Mouse (Mus musculus): ENCODE measurements around the gene Gm11492. TPM values are rescaled to one million over a fixed set of nuclear protein-coding genes. Genes with fewer than 3 reads are reported as not detected.

Gm11492 gene
- polyA plus RNA-seq, 1 experiment = not detected

GRCm38 (mm10) chr11:87578249-87578962, 12.0 kb downstream of the Gm11492 start:
- Histone ChIP-seq H3K4me1 (peaks cover 23% of the 10 kb centered on the region), H3K27me3 (replicated peaks) (peaks cover 97% of the 10 kb centered on the region), H3K4me3 (replicated peaks) (peak overlapping the region; percentile 88), H3K9me3 (no peaks in the 10 kb centered on the region), H3K36me3 (replicated peaks; ENCODE audit: low read length) (no peaks in the 10 kb centered on the region)
- TF ChIP-seq FLI1 (IDR thresholded peaks at IDR 0.05; ENCODE audit: low read length) (no peak), GATA1 (IDR thresholded peaks at IDR 0.05; ENCODE audit: borderline replicate concordance, low read length) (no peak)

- H3K27me3 ChIP-seq (replicated peaks) = peaks cover 97% of the 10 kb centered on the region
- peak overlapping the region; percentile 88 for H3K4me3 ChIP-seq (replicated peaks)
- H3K9me3 ChIP-seq = no peaks in the 10 kb centered on the region
- H3K4me1 ChIP-seq = peaks cover 29% of the 10 kb centered on the region
- no peak for TF ChIP-seq GATA1 (IDR thresholded peaks at IDR 0.05; ENCODE audit: borderline replicate concordance, low read length)
- no peak for TF ChIP-seq FLI1 (IDR thresholded peaks at IDR 0.05; ENCODE audit: low read length)
- H3K36me3 ChIP-seq (replicated peaks; ENCODE audit: low read length) = no peaks in the 10 kb centered on the region
Observed at GRCm38 (mm10) chr11:87578963-87579601, 12.6 kb downstream of the Gm11492 start.

- Histone ChIP-seq H3K9me3 (no peaks in the 10 kb centered on the region), H3K4me3 (replicated peaks) (no peak overlapping the region), H3K36me3 (replicated peaks; ENCODE audit: low read length) (no peaks in the 10 kb centered on the region), H3K27me3 (replicated peaks) (peaks cover 96% of the 10 kb centered on the region), H3K4me1 (peaks cover 31% of the 10 kb centered on the region)
- TF ChIP-seq GATA1 (IDR thresholded peaks at IDR 0.05; ENCODE audit: borderline replicate concordance, low read length) (no peak), FLI1 (IDR thresholded peaks at IDR 0.05; ENCODE audit: low read length) (0 out of 2 replicates have a peak, but pooled peaks have one; percentile 12)
Observed at GRCm38 (mm10) chr11:87579713-87580112, 13.3 kb downstream of the Gm11492 start.

GRCm38 (mm10) chr11:87580543-87581085, 14.2 kb downstream of the Gm11492 start:
- Histone ChIP-seq H3K36me3 (replicated peaks; ENCODE audit: low read length) (no peaks in the 10 kb centered on the region), H3K4me1 (peaks cover 35% of the 10 kb centered on the region), H3K9me3 (no peaks in the 10 kb centered on the region), H3K4me3 (replicated peaks) (no peak overlapping the region), H3K27me3 (replicated peaks) (peaks cover 89% of the 10 kb centered on the region)
- no peak for TF ChIP-seq FLI1 (IDR thresholded peaks at IDR 0.05; ENCODE audit: low read length)
- no peak for TF ChIP-seq GATA1 (IDR thresholded peaks at IDR 0.05; ENCODE audit: borderline replicate concordance, low read length)

- Histone ChIP-seq H3K9me3 (no peaks in the 10 kb centered on the region), H3K4me3 (replicated peaks) (no peak overlapping the region), H3K4me1 (peaks cover 35% of the 10 kb centered on the region), H3K36me3 (replicated peaks; ENCODE audit: low read length) (no peaks in the 10 kb centered on the region), H3K27me3 (replicated peaks) (peaks cover 83% of the 10 kb centered on the region)
- TF ChIP-seq GATA1 (IDR thresholded peaks at IDR 0.05; ENCODE audit: borderline replicate concordance, low read length) = no peak
- no peak for TF ChIP-seq FLI1 (IDR thresholded peaks at IDR 0.05; ENCODE audit: low read length)
Observed at GRCm38 (mm10) chr11:87581161-87581865, 14.9 kb downstream of the Gm11492 start.

- H3K4me1 ChIP-seq = peaks cover 35% of the 10 kb centered on the region
- TF ChIP-seq FLI1 (IDR thresholded peaks at IDR 0.05; ENCODE audit: low read length) (no peak), GATA1 (IDR thresholded peaks at IDR 0.05; ENCODE audit: borderline replicate concordance, low read length) (no peak)
- H3K4me3 ChIP-seq (replicated peaks) = no peak overlapping the region
- no peaks in the 10 kb centered on the region for H3K9me3 ChIP-seq
- H3K36me3 ChIP-seq (replicated peaks; ENCODE audit: low read length) = no peaks in the 10 kb centered on the region
- H3K27me3 ChIP-seq (replicated peaks) = peaks cover 75% of the 10 kb centered on the region
Observed at GRCm38 (mm10) chr11:87581933-87582710, 15.7 kb downstream of the Gm11492 start.

GRCm38 (mm10) chr11:87583291-87584034, 17.0 kb downstream of the Gm11492 start:
- TF ChIP-seq FLI1 (IDR thresholded peaks at IDR 0.05; ENCODE audit: low read length) = no peak
- no peak for TF ChIP-seq GATA1 (IDR thresholded peaks at IDR 0.05; ENCODE audit: borderline replicate concordance, low read length)

GRCm38 (mm10) chr11:87584711-87585505, 18.5 kb downstream of the Gm11492 start:
- no peak for TF ChIP-seq FLI1 (IDR thresholded peaks at IDR 0.05; ENCODE audit: low read length)
- TF ChIP-seq GATA1 (IDR thresholded peaks at IDR 0.05; ENCODE audit: borderline replicate concordance, low read length) = no peak
- Histone ChIP-seq H3K4me1 (peaks cover 35% of the 10 kb centered on the region), H3K36me3 (replicated peaks; ENCODE audit: low read length) (no peaks in the 10 kb centered on the region), H3K4me3 (replicated peaks) (peak overlapping the region; percentile 35), H3K9me3 (no peaks in the 10 kb centered on the region), H3K27me3 (replicated peaks) (peaks cover 48% of the 10 kb centered on the region)

More at GRCm38 (mm10) chr11:87583291-87584034, 17.0 kb downstream of the Gm11492 start:
- Histone ChIP-seq H3K4me1 (peaks cover 29% of the 10 kb centered on the region), H3K27me3 (replicated peaks) (peaks cover 63% of the 10 kb centered on the region), H3K9me3 (no peaks in the 10 kb centered on the region), H3K36me3 (replicated peaks; ENCODE audit: low read length) (no peaks in the 10 kb centered on the region), H3K4me3 (replicated peaks) (peak overlapping the region; percentile 56)
